Mouse (Mus musculus): ENCODE data around the gene Gpr1.

Gpr1 gene

DNA sequence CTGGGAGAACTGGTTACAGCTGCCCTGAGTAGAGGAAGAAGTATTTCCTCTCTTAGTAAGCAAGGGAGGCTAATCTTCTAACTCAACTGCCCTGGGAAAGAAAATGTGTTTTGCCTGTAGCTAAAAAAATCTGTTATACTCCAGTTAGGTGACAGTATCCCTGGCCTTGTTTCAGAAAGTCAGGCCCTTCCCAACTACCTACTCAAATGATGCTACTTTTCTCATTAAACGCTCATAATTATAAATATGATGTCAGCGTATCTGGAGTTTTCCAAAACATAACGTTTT, at the start of gene Gpr1:
TSS of gene Gpr1 (minus strand) at position 273 of the 288 bp plus-strand sequence.
- DNase-seq (ENCODE audit: low spot score in 2 of 2), result no peak

DNA sequence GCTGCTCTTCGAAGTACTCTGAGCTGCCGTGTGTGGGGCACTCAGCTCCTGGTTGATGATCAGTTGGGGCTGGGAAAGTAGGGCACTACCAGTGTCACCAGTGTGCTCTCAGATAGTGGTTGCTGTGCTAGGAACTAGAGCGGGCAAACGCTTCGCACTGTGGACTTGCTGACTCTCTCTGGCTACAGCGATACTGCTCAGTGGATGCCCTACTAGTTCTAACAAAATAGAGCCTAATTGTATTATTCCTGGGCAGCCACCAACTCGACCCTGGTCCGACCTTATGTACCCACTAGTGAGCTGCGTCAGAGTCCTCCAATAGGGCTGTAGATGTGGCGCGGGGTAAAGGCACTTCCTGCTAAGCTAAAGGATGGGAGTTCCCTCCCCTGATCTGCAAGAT, 49.3 kb upstream of the Gpr1 start:
- no peak for DNase-seq (ENCODE audit: low spot score in 2 of 2)

DNA sequence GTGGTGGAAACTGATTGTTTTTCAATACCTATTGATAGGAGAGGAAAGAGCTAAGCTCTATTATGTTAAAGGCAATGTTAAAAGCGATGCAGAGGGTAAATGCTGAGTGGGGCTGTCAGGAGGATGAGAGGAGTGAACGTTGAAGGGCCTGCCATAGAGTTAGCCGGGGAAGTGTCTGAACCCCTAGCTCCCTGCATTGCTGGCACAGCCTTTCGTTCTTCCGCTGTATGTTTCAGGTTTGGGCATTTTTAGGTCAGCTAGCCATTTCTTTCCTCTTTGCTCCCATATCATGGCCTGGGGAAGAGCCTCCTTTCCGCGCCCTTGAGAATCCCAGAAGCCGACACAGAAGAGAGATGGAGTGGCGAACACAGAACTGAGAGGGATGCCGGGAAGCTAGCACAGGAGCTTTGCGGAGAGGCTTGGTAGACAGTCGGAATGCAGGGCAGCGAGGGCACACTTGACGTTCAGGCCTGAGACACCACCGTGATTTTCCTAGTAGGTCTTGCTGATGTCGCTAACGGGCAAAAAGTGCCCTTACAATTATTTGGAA, 46.8 kb upstream of the Gpr1 start:
- DNase-seq (ENCODE audit: low spot score in 2 of 2), result no peak

DNA sequence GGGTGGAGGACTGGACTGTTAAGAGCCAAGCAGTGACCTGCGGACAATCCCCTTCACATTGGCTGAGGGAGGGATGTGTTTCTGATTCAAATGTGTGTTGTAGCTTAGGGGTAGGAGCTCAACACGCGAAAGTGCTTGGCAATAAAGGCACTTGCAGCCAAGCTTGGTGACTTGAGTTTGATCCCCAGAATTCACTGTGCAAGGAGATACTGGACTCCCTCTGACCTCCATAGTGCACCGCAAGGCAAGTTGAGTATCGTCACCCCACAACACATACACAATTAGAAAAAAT, 46.3 kb upstream of the Gpr1 start:
- no peak for DNase-seq (ENCODE audit: low spot score in 2 of 2)

DNA sequence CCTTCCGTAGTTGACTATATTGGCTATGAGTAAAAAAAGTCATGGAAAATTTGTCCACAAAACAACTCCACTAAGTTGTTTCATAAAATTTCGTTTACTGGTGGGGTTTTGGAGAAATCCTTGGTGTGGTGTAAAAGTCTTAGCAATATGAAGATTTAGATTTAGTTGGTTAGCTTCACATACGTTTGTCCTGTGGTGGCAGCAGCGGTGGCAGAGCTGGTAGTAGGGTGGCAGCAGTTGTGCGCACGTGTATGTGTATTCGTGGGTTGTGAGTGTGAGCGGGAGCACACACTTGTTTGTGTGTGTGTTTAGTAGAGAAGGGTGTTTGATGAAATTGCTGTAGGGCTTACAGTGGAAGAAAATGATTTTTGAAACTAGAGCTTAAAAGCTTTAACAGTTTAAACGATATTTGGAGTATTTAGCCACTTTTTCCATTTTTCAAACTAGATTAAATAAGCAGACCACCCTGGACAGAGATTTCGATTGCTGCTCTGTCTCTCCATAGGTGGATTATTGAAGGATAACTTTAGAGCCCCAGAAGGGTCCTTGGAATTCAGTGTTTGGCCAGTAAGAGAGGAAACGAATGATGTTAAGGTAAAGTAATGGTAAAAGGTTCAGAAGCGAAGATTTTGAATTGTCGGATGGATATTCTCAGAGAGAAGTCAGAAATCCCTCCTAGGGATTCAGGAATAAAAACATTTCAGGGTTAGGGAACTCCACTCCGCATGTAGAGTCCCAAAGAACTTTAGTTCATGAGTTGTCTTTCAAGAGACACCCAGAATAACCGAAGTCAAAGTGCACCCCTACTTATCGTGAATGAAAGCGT, 45.8 kb upstream of the Gpr1 start:
- no peak for DNase-seq (ENCODE audit: low spot score in 2 of 2)

DNA sequence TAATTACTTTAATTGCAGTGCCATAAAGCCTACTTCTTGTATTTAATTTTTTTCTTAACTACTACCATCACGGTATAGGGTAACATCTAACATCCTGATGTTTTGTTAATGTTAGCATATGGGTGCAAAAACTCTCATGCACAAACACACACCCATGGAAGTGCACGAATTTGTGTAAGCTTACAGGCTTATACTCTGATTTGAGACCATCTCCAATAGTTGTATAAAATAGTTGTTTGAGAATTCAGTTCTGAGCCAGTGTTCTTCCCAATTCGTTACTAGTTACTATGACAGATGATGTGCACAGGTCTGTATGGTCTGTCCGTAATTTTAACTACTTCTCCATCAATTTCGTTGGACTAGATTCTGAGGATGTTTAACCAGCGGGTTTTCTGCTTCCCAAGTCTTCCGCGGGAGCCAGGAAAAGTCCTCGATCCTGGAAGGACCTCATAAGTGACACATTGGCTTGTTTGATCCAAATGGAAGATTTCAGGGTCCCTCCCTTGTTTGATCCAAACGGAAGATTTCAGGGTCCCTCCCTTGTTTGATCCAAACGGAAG, 45.0 kb upstream of the Gpr1 start:
- DNase-seq (ENCODE audit: low spot score in 2 of 2), result no peak

DNA sequence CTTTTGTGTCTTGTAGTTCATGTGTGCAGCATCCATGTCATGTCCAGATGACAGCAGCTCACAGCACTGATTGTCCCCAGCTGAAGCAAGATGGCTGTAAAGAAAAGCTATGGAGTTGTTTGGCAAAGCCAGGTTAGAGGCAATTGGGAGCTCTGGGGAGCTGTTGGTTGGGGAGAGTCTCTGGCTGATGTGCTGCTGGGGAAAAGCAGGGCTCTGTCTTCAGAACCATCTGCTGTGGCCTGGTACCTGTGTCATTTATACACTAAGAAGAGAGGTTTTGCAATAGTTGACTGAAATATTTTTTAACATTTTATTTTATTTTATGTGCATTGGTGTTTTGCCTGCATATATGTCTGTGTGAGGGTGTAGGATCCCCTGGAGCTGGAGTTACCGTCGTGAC, 44.2 kb upstream of the Gpr1 start:
- DNase-seq (ENCODE audit: low spot score in 2 of 2), result no peak

DNA sequence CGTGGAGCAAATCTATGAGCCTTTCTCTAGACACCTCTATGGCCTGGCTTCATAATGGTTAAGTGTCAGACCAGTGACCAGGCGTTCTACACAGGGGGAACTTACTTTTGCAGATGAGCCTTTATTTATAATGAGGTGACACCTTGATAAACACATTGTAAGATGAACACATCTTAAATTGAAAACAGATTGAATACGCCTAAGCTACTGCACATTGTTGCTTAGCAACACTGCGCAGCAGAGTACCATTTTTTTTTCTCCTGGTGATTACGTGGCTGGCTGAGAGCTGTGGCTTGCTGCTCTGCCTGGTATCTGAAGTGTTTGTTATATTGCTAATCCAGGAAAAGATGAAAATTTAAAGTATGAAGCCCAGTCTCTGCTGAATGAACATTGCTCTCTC, 41.7 kb upstream of the Gpr1 start:
- no peak for DNase-seq (ENCODE audit: low spot score in 2 of 2)

DNA sequence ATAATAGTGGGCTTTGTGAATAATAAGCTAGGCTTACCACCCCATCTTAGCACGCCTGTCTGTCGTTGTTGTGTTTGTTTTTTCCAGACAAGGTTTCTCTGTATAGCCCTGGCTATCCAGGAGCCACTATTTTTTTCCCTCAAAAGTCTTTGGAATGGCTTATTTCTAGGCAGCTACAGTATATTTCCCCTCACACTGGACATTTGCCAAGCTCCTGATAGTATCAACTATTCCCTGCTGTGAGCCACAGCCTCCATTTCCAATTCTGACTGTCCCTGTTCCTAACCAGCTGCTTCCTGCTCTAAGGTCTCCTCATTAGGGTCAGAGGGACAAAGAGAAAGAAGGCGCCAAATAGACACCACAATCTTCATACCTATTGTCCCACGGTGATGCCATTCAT, 40.8 kb upstream of the Gpr1 start:
- DNase-seq (ENCODE audit: low spot score in 2 of 2), result no peak

DNA sequence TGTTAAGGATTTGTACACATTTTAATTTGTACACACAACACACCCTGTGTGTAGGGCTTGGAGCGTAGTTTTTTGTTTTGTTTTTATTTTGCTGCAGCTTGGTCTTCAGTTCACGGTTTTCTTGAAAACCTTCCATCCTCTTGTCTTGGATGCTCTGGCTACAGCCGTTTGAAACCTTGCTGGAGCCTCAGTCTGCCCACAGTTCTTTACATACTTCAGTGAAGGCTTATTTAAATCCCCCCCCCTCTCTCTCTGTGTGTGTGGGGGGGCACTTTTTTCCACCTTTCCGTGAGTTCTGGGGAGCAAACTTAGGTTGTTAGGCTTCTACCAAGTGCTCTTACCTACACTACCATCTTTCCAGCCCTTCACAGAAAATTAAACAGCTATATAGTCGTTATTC, 38.9 kb upstream of the Gpr1 start:
- DNase-seq (ENCODE audit: low spot score in 2 of 2), result no peak

DNA sequence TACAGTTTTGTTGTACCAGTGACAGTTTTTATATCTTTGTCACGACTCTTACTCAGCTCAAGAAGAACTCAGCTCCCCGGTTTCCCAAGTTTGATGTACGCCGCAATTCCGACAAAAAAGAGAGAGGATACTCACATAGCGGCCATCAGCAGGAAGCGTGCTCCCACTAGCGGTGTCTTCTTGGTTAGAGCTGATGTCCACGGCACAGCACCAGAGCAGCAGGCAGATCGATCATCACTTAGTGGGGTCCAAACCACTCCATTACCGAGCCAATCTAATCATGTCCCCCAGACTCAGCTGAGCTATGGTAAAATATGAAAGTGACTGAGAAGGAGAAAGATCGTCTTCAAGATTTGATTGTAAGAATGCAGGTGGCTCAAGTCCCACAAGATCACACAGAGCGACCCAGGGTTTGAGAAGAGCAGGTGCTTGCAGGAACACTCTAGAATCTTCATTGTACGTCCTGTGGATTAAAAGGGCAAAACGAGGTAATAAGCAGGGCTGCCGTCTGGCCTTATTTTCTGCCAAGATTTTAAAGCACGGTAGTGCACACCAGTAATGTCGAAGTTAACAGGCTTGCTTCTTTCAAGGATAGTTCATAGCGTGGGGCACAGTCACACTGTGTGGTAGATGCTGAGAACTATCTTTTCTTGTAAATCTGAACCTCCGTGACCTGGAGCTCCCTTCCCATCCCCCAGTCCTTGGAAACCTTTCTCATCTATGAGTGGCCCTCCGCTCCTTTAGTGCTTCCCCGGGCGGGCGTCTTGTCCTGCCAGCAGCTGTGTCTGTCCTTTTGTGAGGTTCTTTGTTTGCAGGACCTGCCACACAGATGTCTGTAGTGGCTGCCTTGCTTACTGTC, 38.2 kb upstream of the Gpr1 start:
- DNase-seq (ENCODE audit: low spot score in 2 of 2), result no peak

DNA sequence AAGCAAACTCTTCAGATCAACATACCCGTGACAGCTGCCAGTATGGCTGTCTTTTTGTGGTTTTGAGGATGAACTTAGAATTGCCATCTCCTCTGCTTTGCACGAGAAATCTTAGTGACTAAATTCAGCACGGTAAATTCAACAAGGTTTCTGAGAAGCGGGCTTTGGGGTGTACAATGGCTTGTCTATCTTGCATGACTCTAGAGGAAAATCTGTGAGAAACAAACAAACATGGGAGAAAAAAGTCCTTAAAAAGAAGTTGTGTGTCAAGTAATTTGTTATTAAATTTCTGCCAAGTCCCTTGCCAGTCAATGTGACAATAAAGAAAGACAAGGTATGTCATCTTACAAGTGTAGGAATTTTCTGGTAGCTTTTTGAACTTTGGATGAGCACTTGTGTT, 34.9 kb upstream of the Gpr1 start:
- no peak for DNase-seq (ENCODE audit: low spot score in 2 of 2)

DNA sequence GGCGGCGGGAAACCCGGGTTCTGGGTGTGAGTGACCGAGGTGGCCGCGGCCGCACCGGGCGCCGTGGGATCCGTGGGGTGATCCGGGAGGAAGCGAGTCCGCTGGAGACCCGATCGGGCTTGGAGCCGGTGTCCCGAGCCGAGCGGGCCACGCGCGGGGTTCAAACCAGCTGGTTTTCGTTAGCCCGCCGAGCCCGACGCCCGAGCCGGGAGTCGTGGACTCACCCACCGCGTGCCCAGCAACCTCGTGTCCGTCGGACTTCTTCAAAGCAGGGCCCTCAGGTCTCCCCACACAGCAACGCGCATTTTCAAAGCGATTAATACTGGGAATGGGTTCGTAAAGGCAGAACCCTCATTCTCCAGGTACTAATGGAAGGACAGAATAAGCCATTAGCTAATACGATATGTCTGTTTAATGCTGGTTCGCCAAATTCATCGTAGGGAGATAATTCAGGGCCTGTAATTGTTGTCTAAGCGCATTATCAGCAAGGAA, 34.1 kb upstream of the Gpr1 start:
- no peak for DNase-seq (ENCODE audit: low spot score in 2 of 2)

DNA sequence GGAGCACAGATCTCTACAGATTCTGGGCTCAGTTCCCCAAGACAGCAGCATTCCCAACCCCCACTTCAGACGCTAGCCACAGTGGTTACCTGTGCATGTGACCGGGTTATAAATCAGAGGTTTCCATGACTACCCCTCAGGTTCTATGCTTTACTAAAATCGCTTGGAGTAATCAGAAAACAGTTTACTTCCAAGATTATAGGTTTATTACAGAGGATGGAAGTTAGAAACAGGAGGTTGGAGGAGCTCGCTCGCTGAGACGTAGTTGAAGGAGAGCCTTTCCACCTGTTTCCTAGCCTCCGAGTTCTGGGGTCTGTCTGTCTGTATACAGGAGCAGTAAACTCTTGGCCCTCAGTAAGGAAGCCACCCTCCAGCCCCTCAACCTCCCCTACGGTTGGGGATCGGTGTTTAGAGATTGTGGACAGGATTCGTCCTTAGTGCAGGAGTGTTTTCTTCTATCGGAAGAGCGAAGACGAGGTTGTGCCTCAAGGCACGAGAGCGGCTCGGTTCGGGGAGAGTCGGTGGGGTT, 33.6 kb upstream of the Gpr1 start:
- DNase-seq (ENCODE audit: low spot score in 2 of 2), result no peak

DNA sequence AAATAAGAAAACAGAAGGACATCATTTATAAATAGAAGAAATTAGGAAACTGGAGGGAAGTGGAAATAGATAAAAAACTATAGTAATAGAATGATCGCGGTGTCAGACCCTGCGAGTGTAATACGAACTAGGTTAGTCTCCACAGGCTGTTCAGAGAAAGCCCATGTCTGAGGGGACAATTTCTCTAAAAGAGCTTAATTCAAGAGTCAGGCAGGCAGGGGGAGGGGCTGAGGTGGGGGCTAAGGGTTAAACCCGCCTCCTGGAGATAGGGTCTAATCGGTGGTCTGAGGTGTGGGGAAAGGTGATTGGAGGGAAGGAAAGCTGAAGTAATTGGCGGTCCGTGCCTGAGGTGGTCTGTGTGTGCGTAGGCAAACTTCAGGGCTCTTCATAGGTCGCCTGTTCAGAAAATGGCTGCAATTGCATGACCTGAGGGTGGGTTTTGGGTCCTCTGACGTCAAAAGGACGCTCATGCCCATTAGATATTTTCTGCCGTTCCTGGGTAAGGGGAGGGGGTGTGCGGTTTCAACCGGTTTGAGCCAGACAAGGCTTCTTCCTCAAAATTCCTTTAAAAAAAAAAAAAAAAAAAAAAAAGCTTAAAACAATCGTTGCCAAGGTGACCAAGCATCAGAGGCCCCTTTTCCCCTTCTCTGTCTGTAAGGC, 32.6 kb upstream of the Gpr1 start:
- no peak for DNase-seq (ENCODE audit: low spot score in 2 of 2)

DNA sequence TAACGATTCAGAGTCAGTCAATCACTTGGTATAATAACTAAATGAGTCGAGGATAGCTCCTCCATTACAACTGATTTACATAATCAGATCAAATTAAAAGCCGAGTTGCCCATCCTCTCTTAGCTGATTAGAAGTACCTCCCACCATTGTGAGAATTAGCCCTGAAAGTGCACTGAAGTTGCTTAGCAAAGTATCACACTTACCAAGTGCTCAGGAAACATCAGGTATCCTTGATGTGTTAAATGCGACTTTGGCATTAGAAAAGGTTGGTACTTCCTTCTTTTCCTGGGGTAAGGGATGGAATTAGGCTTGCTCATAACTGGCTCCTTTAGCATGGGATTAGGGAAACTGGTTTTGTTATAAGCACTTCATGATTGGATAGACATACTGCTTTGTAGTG, 29.5 kb upstream of the Gpr1 start:
- no peak for DNase-seq (ENCODE audit: low spot score in 2 of 2)

DNA sequence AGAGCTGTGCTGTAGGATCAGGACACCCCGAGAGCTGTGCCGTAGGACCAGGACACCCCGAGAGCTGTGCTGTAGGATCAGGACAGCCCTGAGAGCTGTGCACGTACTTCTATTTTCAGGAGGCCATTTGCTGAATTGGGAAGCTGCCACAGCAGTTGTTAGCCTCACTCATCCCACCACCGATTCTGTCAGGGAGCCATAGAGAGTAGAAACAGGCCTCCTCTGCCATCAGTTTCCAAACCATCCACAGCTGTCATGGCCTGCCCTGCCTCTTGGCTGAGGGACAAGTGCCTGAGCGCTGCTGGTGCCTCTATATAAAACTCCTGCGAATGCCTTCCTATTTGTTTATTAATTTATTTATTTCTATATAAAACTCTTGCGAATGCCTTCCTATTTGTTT, 25.4 kb upstream of the Gpr1 start:
- DNase-seq (ENCODE audit: low spot score in 2 of 2), result no peak

DNA sequence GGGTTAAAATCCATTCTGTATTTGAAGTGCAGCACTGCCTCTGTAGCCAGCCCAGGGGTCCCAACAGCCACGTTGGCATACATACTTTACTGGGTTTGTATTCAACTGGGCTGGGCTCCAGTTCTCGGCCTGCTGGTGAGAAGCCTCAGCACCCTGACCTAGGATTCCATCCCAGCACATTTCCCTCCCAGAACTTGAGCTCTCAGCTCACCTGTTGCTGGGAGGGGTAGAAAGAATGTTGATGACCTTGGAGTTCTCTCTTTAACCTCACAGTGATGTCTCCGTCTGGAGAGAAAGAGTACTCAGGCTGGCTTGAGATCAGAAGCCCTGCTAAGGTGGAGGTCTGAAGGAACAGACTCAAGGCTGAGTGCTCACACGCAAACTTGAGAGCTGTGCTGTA, 25.0 kb upstream of the Gpr1 start:
- DNase-seq (ENCODE audit: low spot score in 2 of 2), result no peak

DNA sequence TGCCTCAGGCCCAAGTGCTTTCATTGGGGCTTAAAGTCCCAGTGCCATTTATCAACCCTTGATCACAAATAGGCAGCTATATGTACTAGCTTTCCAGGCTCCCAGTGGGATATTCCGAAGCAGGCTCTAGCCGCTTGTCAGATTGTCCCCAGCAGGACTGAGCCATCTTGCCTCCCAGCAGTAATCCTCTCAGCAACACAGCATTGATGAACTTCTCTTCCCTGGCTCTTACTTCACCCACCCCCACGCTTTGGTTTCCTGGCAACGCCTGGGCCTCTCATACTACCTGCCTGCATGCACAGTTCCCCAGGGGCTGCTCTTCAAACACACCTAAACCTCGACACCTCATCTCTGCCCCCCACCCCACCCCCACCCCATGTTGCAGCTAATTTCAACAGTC, 23.0 kb upstream of the Gpr1 start:
- DNase-seq (ENCODE audit: low spot score in 2 of 2), result no peak

DNA sequence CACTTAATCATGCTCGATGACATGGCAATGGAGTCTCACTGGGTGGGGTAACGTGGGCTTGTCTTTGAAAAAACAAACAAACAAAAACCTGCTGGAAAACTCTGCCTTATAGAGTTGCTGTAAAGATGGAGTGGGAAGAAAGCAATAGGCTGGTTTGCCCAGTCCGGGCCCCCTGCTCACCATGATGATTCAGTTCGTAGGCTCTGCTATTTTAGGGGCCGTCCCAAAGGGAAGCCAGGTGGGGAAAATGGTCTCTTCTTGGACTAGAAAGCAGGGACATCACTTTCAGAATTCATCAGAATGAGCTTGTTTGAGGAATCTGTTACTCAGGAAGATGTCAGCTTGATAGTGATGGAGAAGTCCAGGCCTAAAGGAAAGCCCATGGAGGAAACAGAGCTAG, 12.9 kb upstream of the Gpr1 start:
- DNase-seq (ENCODE audit: low spot score in 2 of 2), result no peak

DNA sequence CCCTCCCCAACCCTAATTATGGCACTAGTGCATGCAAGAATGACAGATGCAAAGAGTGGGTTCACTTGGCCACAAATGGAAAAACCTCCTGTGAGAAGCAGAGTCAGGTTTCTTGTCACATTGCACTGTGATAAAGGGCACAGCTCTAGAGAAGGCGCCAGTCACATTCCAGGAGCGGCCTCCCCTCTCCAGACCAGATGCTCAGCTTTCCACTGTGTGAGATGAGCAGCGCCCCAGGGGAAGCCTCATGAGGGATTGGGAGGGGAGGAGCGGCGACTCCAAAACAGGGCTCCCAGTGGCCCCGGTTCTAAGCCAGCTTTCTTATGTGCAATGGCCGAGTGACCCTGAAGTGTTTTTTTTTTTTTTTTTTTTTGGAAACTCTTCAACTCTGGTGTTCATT, 11.5 kb upstream of the Gpr1 start:
- DNase-seq (ENCODE audit: low spot score in 2 of 2), result no peak

DNA sequence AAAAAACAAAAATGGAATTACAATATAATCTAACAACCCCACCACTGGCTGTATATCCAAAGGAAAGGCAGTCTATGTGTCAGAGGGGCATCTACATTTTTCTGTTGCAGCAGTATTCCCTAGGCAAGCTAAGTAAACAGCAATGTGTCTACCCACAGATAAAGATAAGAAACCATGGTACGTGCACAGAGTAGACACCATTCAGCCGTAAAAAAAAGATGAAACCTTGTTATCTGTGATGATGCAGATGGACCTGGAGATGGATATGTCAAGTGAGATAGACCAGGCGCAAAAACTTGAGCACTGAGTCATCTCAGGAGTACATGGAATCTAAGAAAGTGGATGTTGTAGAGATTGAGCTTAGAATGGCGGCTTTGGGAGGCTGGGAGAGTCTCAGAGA, 10.7 kb upstream of the Gpr1 start:
- DNase-seq (ENCODE audit: low spot score in 2 of 2), result no peak

All from spleen, postnatal 14 days (tissue).